Mouse (Mus musculus) spleen, adult 12 weeks (tissue): ENCODE data around the gene Dctd.
A peak's percentile ranks its signal among the peaks of the same experiment; 100 is the strongest.

Experiments used
- DNase-seq: peaks from one replicate; pipeline ENCODE4 v3.0.0; 2022; ENCODE audit warnings: low spot score

Dctd gene

GRCm38 (mm10) chr8:48098792-48099191, at the start of gene Dctd:
Gene Dctd, plus strand, starts transcription at chr8:48099092.
- no peak for DNase-seq

- no peak for DNase-seq
These were observed 45.3 kb upstream of the Dctd start for GRCm38 (mm10) chr8:48053611-48054010.

GRCm38 (mm10) chr8:48063526-48064072, 35.3 kb upstream of the Dctd start:
- DNase-seq: no peak

GRCm38 (mm10) chr8:48074149-48074548, 24.7 kb upstream of the Dctd start:
- DNase-seq: no peak

GRCm38 (mm10) chr8:48082343-48082742, 16.5 kb upstream of the Dctd start:
- no peak for DNase-seq

GRCm38 (mm10) chr8:48090661-48091060, 8.2 kb upstream of the Dctd start:
- no peak for DNase-seq

- no peak for DNase-seq
These were observed 3.5 kb upstream of the Dctd start for GRCm38 (mm10) chr8:48095378-48095777.

- DNase-seq: no peak
These were observed 1.6 kb upstream of the Dctd start for GRCm38 (mm10) chr8:48097131-48097794.

GRCm38 (mm10) chr8:48098081-48098639, 732 bp upstream of the Dctd start:
- no peak for DNase-seq

GRCm38 (mm10) chr8:48100100-48100787, 1.4 kb downstream of the Dctd start:
- no peak for DNase-seq

GRCm38 (mm10) chr8:48109373-48109855, 10.5 kb downstream of the Dctd start:
- DNase-seq: no peak

- peak; percentile 7 for DNase-seq
These were observed 11.2 kb downstream of the Dctd start for GRCm38 (mm10) chr8:48109856-48110780.

GRCm38 (mm10) chr8:48114591-48114990, 15.7 kb downstream of the Dctd start:
- no peak for DNase-seq

- DNase-seq: no peak
These were observed 24.1 kb downstream of the Dctd start for GRCm38 (mm10) chr8:48122991-48123390.

GRCm38 (mm10) chr8:48124857-48125256, 26.0 kb downstream of the Dctd start:
- DNase-seq: no peak

GRCm38 (mm10) chr8:48126954-48127353, 28.1 kb downstream of the Dctd start:
- DNase-seq: no peak

GRCm38 (mm10) chr8:48130266-48130665, 31.4 kb downstream of the Dctd start:
- no peak for DNase-seq

- DNase-seq: no peak
These were observed 34.4 kb downstream of the Dctd start for GRCm38 (mm10) chr8:48133321-48133720.

GRCm38 (mm10) chr8:48136804-48137650, 38.1 kb downstream of the Dctd start:
- no peak for DNase-seq

GRCm38 (mm10) chr8:48137651-48137937, 38.7 kb downstream of the Dctd start:
- no peak for DNase-seq

GRCm38 (mm10) chr8:48141023-48141422, 42.1 kb downstream of the Dctd start:
- no peak for DNase-seq
